Mouse (Mus musculus) embryonic facial prominence, embryonic 14.5 days (tissue): ENCODE data around the gene Slc41a1. TPM values are rescaled to one million over a fixed set of nuclear protein-coding genes. Genes with fewer than 3 reads are reported as not detected.

Experiments
- ATAC-seq: fragments of 200-750 bp; cut with Nextera tagmentation; 2 replicates; pipeline ENCODE4 v1.8.0; 2017; ENCODE audit warnings: low read depth, moderate number of reproducible peaks, moderate TSS enrichment
- DNase-seq: peaks from one replicate; pipeline ENCODE4 v3.0.0-alpha.2; 2015; ENCODE audit warnings: low spot score
- H3K27ac ChIP-seq: fragments of 300-500 bp; sonication (generic); replicated peaks from 2 replicates; pipeline ENCODE4 v1.5.1; 2014; ENCODE audit warnings: low read depth, mild to moderate bottlenecking, low read length, moderate library complexity
- H3K27me3 ChIP-seq: fragments of 300-500 bp; sonication (generic); replicated peaks from 2 replicates; pipeline ENCODE4 v1.6.1; 2014; ENCODE audit warnings: low read length; ENCODE audit not compliant: control insufficient read depth, insufficient read depth
- H3K36me3 ChIP-seq: fragments of 300-500 bp; sonication (generic); 2 replicates; pipeline ENCODE4 v1.6.1; 2014; ENCODE audit warnings: low read length, mixed read lengths; ENCODE audit not compliant: control insufficient read depth, insufficient read depth
- H3K4me1 ChIP-seq: fragments of 300-500 bp; sonication (generic); 2 replicates; pipeline ENCODE4 v1.6.1; 2014; ENCODE audit warnings: antibody characterized with exemption, low read length; ENCODE audit not compliant: control insufficient read depth, insufficient read depth
- H3K4me2 ChIP-seq: fragments of 300-500 bp; sonication (generic); 2 replicates; pipeline ENCODE4 v1.6.1; 2014; ENCODE audit warnings: low read depth, mild to moderate bottlenecking, low read length, moderate library complexity, mixed read lengths
- H3K4me3 ChIP-seq: fragments of 300-500 bp; sonication (generic); 2 replicates; pipeline ENCODE4 v1.5.1; 2014; ENCODE audit warnings: low read depth, mild to moderate bottlenecking, low read length
- H3K9ac ChIP-seq: fragments of 300-500 bp; sonication (generic); 2 replicates; pipeline ENCODE4 v1.6.1; 2014; ENCODE audit warnings: low read depth, mild to moderate bottlenecking, low read length, moderate library complexity, mixed read lengths
- H3K9me3 ChIP-seq: fragments of 300-500 bp; sonication (generic); 2 replicates; pipeline ENCODE4 v1.6.1; 2016; ENCODE audit warnings: low read length; ENCODE audit not compliant: control insufficient read depth
- WGBS: fragments of 180-500 bp; shearing (Covaris S2); extraction: QIAGEN DNeasy Blood & Tissue Kit; methylation state at CpG from one replicate; pipeline ENCODE4 v1.1.7; 2014; 5-methylcytosine and 5-hydroxymethylcytosine counted together
- polyA plus RNA-seq: library from polyadenylated mRNA; unstranded; fragments of >200 nt; fragmentation: Nextera tagmentation; extraction: Ambion mirVana; gene quantifications from 2 replicates; pipeline ENCODE4 v1.2.1, GENCODE M21; 2014

Gene Slc41a1
- polyA plus RNA-seq, 1 experiment from 2014 or later: 19.5 TPM

GRCm38 (mm10) chr1:131882787-131883186 lies 55.5 kb downstream of the Slc41a1 start:
- no peak overlapping the region for H3K27ac ChIP-seq
- H3K4me2 ChIP-seq: no peak overlapping the region
- H3K4me1 ChIP-seq: no peaks in the 10 kb centered on the region
- H3K9ac ChIP-seq: no peak overlapping the region
- no peaks in the 10 kb centered on the region for H3K27me3 ChIP-seq
- no peaks in the 10 kb centered on the region for H3K9me3 ChIP-seq
- DNase-seq (no peak), ATAC-seq (no peak)
- H3K36me3 ChIP-seq: no peaks in the 10 kb centered on the region
- WGBS: 48% methylated on average over 2 of the region's 2 CpGs
- H3K4me3 ChIP-seq: no peak overlapping the region

GRCm38 (mm10) chr1:131886173-131886572 lies 58.9 kb downstream of the Slc41a1 start:
- H3K36me3 ChIP-seq: no peaks in the 10 kb centered on the region
- DNase-seq (no peak), ATAC-seq (no peak)
- no peak overlapping the region for H3K9ac ChIP-seq
- H3K4me3 ChIP-seq: no peak overlapping the region
- WGBS: 55% methylated on average over 2 of the region's 2 CpGs
- no peaks in the 10 kb centered on the region for H3K27me3 ChIP-seq
- H3K9me3 ChIP-seq: no peaks in the 10 kb centered on the region
- H3K4me1 ChIP-seq: no peaks in the 10 kb centered on the region
- H3K4me2 ChIP-seq: no peak overlapping the region
- no peak overlapping the region for H3K27ac ChIP-seq

GRCm38 (mm10) chr1:131886641-131887040 lies 59.3 kb downstream of the Slc41a1 start:
- no peaks in the 10 kb centered on the region for H3K4me1 ChIP-seq
- no peak overlapping the region for H3K27ac ChIP-seq
- no peaks in the 10 kb centered on the region for H3K36me3 ChIP-seq
- no peak overlapping the region for H3K9ac ChIP-seq
- H3K27me3 ChIP-seq: no peaks in the 10 kb centered on the region
- ATAC-seq: no peak
- H3K4me2 ChIP-seq: no peak overlapping the region
- no peaks in the 10 kb centered on the region for H3K9me3 ChIP-seq
- WGBS: 50% methylated on average over 3 of the region's 3 CpGs
- DNase-seq: peak; percentile 12
- H3K4me3 ChIP-seq: no peak overlapping the region

GRCm38 (mm10) chr1:131890043-131890658 lies 62.9 kb downstream of the Slc41a1 start:
- ATAC-seq (no peak), DNase-seq (no peak)
- H3K27me3 ChIP-seq: no peaks in the 10 kb centered on the region
- H3K4me2 ChIP-seq: no peak overlapping the region
- H3K4me1 ChIP-seq: no peaks in the 10 kb centered on the region
- H3K9ac ChIP-seq: no peak overlapping the region
- H3K27ac ChIP-seq: no peak overlapping the region
- H3K36me3 ChIP-seq: no peaks in the 10 kb centered on the region
- H3K9me3 ChIP-seq: no peaks in the 10 kb centered on the region
- no peak overlapping the region for H3K4me3 ChIP-seq
- 76% methylated on average over 6 of the region's 6 CpGs for WGBS

- H3K4me2 ChIP-seq: no peak overlapping the region
- no peaks in the 10 kb centered on the region for H3K36me3 ChIP-seq
- no peaks in the 10 kb centered on the region for H3K9me3 ChIP-seq
- no peak for DNase-seq
- H3K9ac ChIP-seq: no peak overlapping the region
- H3K27me3 ChIP-seq: no peaks in the 10 kb centered on the region
- no peak overlapping the region for H3K27ac ChIP-seq
- no peak overlapping the region for H3K4me3 ChIP-seq
- ATAC-seq: no peak
- H3K4me1 ChIP-seq: no peaks in the 10 kb centered on the region
- WGBS: 37% methylated on average over 4 of the region's 4 CpGs
Observed at GRCm38 (mm10) chr1:131891436-131891835, 64.1 kb downstream of the Slc41a1 start.

Other genes with a start within 250 kb of the Slc41a1 start
- 0.05 and 0.08 TPM in 2 replicates for gene Avpr1b, start 228.3 kb upstream of the Slc41a1 start, polyA plus RNA-seq
- gene Ctse, start 189.2 kb upstream of the Slc41a1 start, polyA plus RNA-seq: 0.14 and 0.15 TPM in 2 replicates
- gene Rab7b, start 138.8 kb upstream of the Slc41a1 start, polyA plus RNA-seq: 10.6 and 11.5 TPM in 2 replicates
- gene Slc26a9, start 83.5 kb upstream of the Slc41a1 start, polyA plus RNA-seq: 0.10 TPM in 1 of 2 replicates, not detected in the other
- 0.38 and 0.48 TPM in 2 replicates for gene Pm20d1, start 30.1 kb upstream of the Slc41a1 start, polyA plus RNA-seq
- gene Rab29, start 39.7 kb downstream of the Slc41a1 start, polyA plus RNA-seq: 24.1 and 24.4 TPM in 2 replicates
- gene Nucks1, start 83.0 kb downstream of the Slc41a1 start, polyA plus RNA-seq: 45.1 and 48.9 TPM in 2 replicates
- 8.5 and 11.0 TPM in 2 replicates for gene Slc45a3, start 135.5 kb downstream of the Slc41a1 start, polyA plus RNA-seq
- 27.6 and 39.0 TPM in 2 replicates for gene Elk4, start 180.1 kb downstream of the Slc41a1 start, polyA plus RNA-seq
- 13.3 and 14.1 TPM in 2 replicates for gene Mfsd4a, start 240.6 kb downstream of the Slc41a1 start, polyA plus RNA-seq